Mouse (Mus musculus): ENCODE measurements around the gene S1pr5. TPM values are rescaled to one million over a fixed set of nuclear protein-coding genes. Genes with fewer than 3 reads are reported as not detected.
A peak's percentile ranks its signal among the peaks of the same experiment; 100 is the strongest.
"Not testable (repeated sequence)": the region's sequence is repeated elsewhere in the genome, so short reads cannot be mapped to it uniquely, and the experiment has no call there.

S1pr5 gene
- polyA plus RNA-seq, 1 experiment from 2014 or later, result 5.0 TPM

DNA sequence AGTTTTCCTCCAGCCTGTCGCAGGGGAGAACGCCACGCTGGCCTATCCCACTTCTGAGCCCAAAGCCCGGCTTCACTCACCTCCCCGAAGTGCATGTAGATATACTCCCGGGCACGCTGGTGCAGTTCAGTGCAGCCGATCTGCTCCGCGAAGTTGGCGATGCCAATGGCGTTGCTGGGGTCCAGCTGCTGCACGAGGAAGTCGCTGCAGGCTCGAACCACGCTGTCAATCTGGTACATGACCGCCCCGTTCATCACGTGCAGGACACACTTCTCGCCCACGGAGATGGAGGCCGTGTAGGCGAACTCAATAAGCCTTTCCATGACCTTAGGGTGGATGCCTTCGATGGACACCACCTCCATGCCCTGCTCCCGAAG, 11.3 kb downstream of the S1pr5 start:
- WGBS, result 79% methylated on average over 25 of the region's 25 CpGs

GRCm38 (mm10) chr9:21235341-21235740, 12.9 kb downstream of the S1pr5 start:
- Histone ChIP-seq H3K36me3 (peaks cover 58% of the 10 kb centered on the region), H3K4me1 (peaks cover 32% of the 10 kb centered on the region), H3K4me2 (replicated peaks) (no peak overlapping the region), H3K27ac (replicated peaks) (no peak overlapping the region), H3K27me3 (no peaks in the 10 kb centered on the region), H3K4me3 (replicated peaks) (no peak overlapping the region), H3K9me3 (replicated peaks) (no peaks in the 10 kb centered on the region), H3K9ac (no peak overlapping the region)
- no peak for ATAC-seq (ENCODE audit: insufficient number of reproducible peaks, low FRiP score, low TSS enrichment, low read depth)
- 81% methylated on average over 4 of the region's 4 CpGs for WGBS

More for the DNA sequence above, 11.3 kb downstream of the S1pr5 start:
- Histone ChIP-seq H3K9ac (0 out of 2 replicates have a peak overlapping the region, but pooled peaks have one; percentile 88), H3K4me3 (replicated peaks) (peak overlapping the region; percentile 84), H3K9me3 (replicated peaks) (no peaks in the 10 kb centered on the region), H3K4me1 (peaks cover 27% of the 10 kb centered on the region), H3K27ac (replicated peaks) (peak overlapping the region; percentile 93), H3K36me3 (peaks cover 41% of the 10 kb centered on the region), H3K4me2 (replicated peaks) (peak overlapping the region; percentile 77), H3K27me3 (peaks cover 6% of the 10 kb centered on the region)
- ATAC-seq (ENCODE audit: insufficient number of reproducible peaks, low FRiP score, low TSS enrichment, low read depth), result no peak

GRCm38 (mm10) chr9:21233805-21234204, 14.4 kb downstream of the S1pr5 start:
- Histone ChIP-seq H3K9ac (no peak overlapping the region), H3K36me3 (peaks cover 71% of the 10 kb centered on the region), H3K4me1 (peaks cover 26% of the 10 kb centered on the region), H3K27me3 (no peaks in the 10 kb centered on the region), H3K4me2 (replicated peaks) (no peak overlapping the region), H3K4me3 (replicated peaks) (no peak overlapping the region), H3K9me3 (replicated peaks) (no peaks in the 10 kb centered on the region), H3K27ac (replicated peaks) (no peak overlapping the region)
- ATAC-seq (ENCODE audit: insufficient number of reproducible peaks, low FRiP score, low TSS enrichment, low read depth), result no peak
- 84% methylated on average over 28 of the region's 28 CpGs for WGBS

- Histone ChIP-seq H3K27me3 (no peaks in the 10 kb centered on the region), H3K4me1 (peaks cover 26% of the 10 kb centered on the region), H3K27ac (replicated peaks) (no peak overlapping the region), H3K4me2 (replicated peaks) (no peak overlapping the region), H3K9me3 (replicated peaks) (no peaks in the 10 kb centered on the region), H3K9ac (no peak overlapping the region), H3K4me3 (replicated peaks) (no peak overlapping the region), H3K36me3 (peaks cover 71% of the 10 kb centered on the region)
- no peak for ATAC-seq (ENCODE audit: insufficient number of reproducible peaks, low FRiP score, low TSS enrichment, low read depth)
- WGBS, result 92% methylated on average over 29 of the region's 29 CpGs
These were observed 14.9 kb downstream of the S1pr5 start for GRCm38 (mm10) chr9:21233366-21233765.

DNA sequence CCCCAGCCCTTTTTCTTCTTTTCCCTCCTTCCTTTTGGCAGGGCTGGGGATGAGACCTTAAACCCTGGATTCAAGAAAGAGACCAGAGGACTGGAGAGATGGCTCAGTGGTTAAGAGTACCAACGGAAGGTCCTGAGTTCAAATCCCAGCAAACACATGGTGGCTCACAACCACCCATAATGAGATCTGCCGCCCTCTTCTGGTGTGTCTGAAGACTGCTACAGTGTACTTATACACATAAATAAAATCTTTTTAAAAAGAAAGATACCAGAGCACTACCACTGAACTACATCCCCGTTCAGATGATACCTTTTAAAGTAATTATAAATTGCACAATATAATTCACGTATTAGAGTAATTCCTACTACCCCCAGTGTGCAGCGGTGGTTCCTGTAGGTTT, 15.4 kb downstream of the S1pr5 start:
- no peak overlapping the region for H3K4me3 ChIP-seq (replicated peaks)
- no peaks in the 10 kb centered on the region for H3K27me3 ChIP-seq
- no peak for ATAC-seq (ENCODE audit: insufficient number of reproducible peaks, low FRiP score, low TSS enrichment, low read depth)
- no peaks in the 10 kb centered on the region for H3K9me3 ChIP-seq (replicated peaks)
- H3K27ac ChIP-seq (replicated peaks), result no peak overlapping the region
- H3K4me2 ChIP-seq (replicated peaks), result no peak overlapping the region
- peaks cover 71% of the 10 kb centered on the region for H3K36me3 ChIP-seq
- 83% methylated on average over 5 of the region's 5 CpGs for WGBS
- no peak overlapping the region for H3K9ac ChIP-seq
- peaks cover 29% of the 10 kb centered on the region for H3K4me1 ChIP-seq

GRCm38 (mm10) chr9:21231551-21231950, 16.7 kb downstream of the S1pr5 start:
- no peaks in the 10 kb centered on the region for H3K9me3 ChIP-seq (replicated peaks)
- H3K4me3 ChIP-seq (replicated peaks), result no peak overlapping the region
- no peak overlapping the region for H3K27ac ChIP-seq (replicated peaks)
- peaks cover 65% of the 10 kb centered on the region for H3K36me3 ChIP-seq
- no peak overlapping the region for H3K4me2 ChIP-seq (replicated peaks)
- H3K9ac ChIP-seq, result no peak overlapping the region
- 51% methylated on average over 23 of the region's 23 CpGs for WGBS
- ATAC-seq (ENCODE audit: insufficient number of reproducible peaks, low FRiP score, low TSS enrichment, low read depth), result no peak
- H3K27me3 ChIP-seq, result no peaks in the 10 kb centered on the region
- H3K4me1 ChIP-seq, result peaks cover 23% of the 10 kb centered on the region

DNA sequence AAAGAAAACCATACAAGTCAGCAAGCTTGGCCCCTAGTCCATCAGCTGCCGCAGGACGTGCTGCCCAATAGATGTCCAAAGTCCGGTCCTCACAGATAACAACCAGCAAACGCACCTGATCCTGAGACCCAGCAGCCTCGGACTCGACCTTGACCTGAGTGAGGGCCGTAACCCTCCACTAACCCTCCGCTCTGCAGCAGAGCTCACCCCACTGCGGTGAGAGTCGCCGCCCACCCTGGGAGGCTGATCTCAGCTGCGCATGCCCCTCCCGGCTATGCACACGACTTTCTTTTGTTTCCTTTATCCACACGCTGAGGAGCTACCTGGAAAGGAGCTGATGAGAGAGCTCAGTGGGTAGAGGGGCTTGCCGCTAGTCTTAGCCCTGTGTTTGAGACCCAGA, 20.9 kb downstream of the S1pr5 start:
- H3K4me2 ChIP-seq (replicated peaks), result peak overlapping the region; percentile 57
- H3K4me1 ChIP-seq, result peaks cover 26% of the 10 kb centered on the region
- no peak overlapping the region for H3K27ac ChIP-seq (replicated peaks)
- 16% methylated on average over 16 of the region's 16 CpGs for WGBS
- peaks cover 34% of the 10 kb centered on the region for H3K36me3 ChIP-seq
- no peaks in the 10 kb centered on the region for H3K27me3 ChIP-seq
- peak overlapping the region; percentile 36 for H3K4me3 ChIP-seq (replicated peaks)
- H3K9ac ChIP-seq, result no peak overlapping the region; the same call in 1 of the 2 replicates
- ATAC-seq (ENCODE audit: insufficient number of reproducible peaks, low FRiP score, low TSS enrichment, low read depth), result peak; percentile 56; the same call in 1 of the 2 replicates
- H3K9me3 ChIP-seq (replicated peaks), result no peaks in the 10 kb centered on the region

- H3K4me1 ChIP-seq, result peaks cover 25% of the 10 kb centered on the region
- H3K4me2 ChIP-seq (replicated peaks), result peak overlapping the region; percentile 47
- peaks cover 14% of the 10 kb centered on the region for H3K36me3 ChIP-seq
- 12% methylated on average over 7 of the region's 7 CpGs for WGBS
- H3K4me3 ChIP-seq (replicated peaks), result peak overlapping the region; percentile 33
- H3K27ac ChIP-seq (replicated peaks), result peak overlapping the region; percentile 61; the same call in 1 of the 2 replicates
- H3K9ac ChIP-seq, result no peak overlapping the region
- no peaks in the 10 kb centered on the region for H3K27me3 ChIP-seq
- no peaks in the 10 kb centered on the region for H3K9me3 ChIP-seq (replicated peaks)
- ATAC-seq (ENCODE audit: insufficient number of reproducible peaks, low FRiP score, low TSS enrichment, low read depth), result no peak
These were observed 22.9 kb downstream of the S1pr5 start for GRCm38 (mm10) chr9:21225415-21225758.

DNA sequence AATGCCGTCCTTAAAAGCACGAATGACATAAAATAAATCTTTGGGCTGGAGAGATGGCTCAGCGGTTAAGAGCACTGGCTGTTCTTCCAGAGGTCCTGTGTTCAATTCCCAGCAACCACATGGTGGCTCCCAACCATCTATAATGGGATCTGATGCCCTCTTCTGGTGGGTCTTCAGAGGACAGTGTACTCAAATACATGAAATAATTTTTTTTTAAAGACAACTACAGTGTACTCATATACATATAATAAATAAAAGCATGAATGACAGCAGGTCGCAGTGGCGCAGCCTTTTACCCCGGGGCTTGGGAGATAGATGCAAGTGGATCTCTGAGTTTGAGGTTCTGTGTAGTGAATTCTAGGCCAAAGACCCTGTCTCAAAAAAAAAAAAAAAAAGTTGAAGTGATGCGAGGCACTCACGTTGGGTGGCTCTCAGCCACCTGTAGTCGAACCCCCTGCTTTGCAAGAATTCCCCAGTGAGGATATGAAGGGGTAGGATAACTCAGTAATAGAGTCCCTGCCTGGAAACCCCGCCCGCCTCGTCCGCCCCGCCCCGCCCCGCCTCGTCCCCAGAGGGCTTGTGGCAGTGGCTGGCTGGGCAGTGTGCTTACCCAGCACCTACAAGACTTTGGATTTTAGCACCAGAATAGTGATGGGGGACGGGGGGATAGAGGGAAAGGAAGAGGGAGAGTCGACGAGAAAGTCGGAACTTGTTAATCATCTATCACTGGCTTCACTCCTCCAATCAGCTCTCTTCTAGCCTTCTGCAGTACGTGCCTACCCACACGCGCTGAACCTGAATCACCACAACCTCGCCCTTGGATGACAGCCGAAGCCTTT, 23.4 kb downstream of the S1pr5 start:
- Histone ChIP-seq H3K36me3 (peaks cover 8% of the 10 kb centered on the region; the same call in 1 of the 2 replicates), H3K4me2 (replicated peaks) (peak overlapping the region; percentile 47), H3K4me3 (replicated peaks) (peak overlapping the region; percentile 33), H3K9me3 (replicated peaks) (no peaks in the 10 kb centered on the region), H3K4me1 (peaks cover 25% of the 10 kb centered on the region), H3K27ac (replicated peaks) (peak overlapping the region; percentile 61), H3K9ac (no peak overlapping the region), H3K27me3 (no peaks in the 10 kb centered on the region)
- ATAC-seq (ENCODE audit: insufficient number of reproducible peaks, low FRiP score, low TSS enrichment, low read depth), result no peak; the same call in 1 of the 2 replicates
- 20% methylated on average over 26 of the region's 26 CpGs for WGBS

- Histone ChIP-seq H3K4me3 (replicated peaks) (no peak overlapping the region), H3K36me3 (no peaks in the 10 kb centered on the region), H3K27ac (replicated peaks) (no peak overlapping the region), H3K4me1 (peaks cover 25% of the 10 kb centered on the region), H3K27me3 (no peaks in the 10 kb centered on the region), H3K9ac (no peak overlapping the region), H3K4me2 (replicated peaks) (no peak overlapping the region), H3K9me3 (replicated peaks) (no peaks in the 10 kb centered on the region)
- no peak for ATAC-seq (ENCODE audit: insufficient number of reproducible peaks, low FRiP score, low TSS enrichment, low read depth)
- WGBS, result 90% methylated on average over 6 of the region's 6 CpGs
These were observed 24.3 kb downstream of the S1pr5 start for GRCm38 (mm10) chr9:21223906-21224305.

GRCm38 (mm10) chr9:21223490-21223889, 24.8 kb downstream of the S1pr5 start:
- not testable (repeated sequence) for H3K9me3 ChIP-seq (replicated peaks); H3K36me3 ChIP-seq; H3K9ac ChIP-seq; H3K4me3 ChIP-seq (replicated peaks); ATAC-seq (ENCODE audit: insufficient number of reproducible peaks, low FRiP score, low TSS enrichment, low read depth); H3K27me3 ChIP-seq; H3K4me2 ChIP-seq (replicated peaks); H3K27ac ChIP-seq (replicated peaks)
- H3K4me1 ChIP-seq, result peaks cover 25% of the 10 kb centered on the region
- 100% methylated on average over 2 of the region's 2 CpGs for WGBS
